Mouse (Mus musculus) heart, embryonic 15.5 days (tissue): ENCODE results near the gene Clip2. TPM values are rescaled to one million over a fixed set of nuclear protein-coding genes. Genes with fewer than 3 reads are reported as not detected.
A peak's percentile ranks its signal among the peaks of the same experiment; 100 is the strongest.

Experiments used
- ATAC-seq: fragments of 200-750 bp; cut with Nextera tagmentation; replicated peaks from 2 replicates; pipeline ENCODE4 v1.8.0; 2017; ENCODE audit warnings: low read depth, moderate TSS enrichment; ENCODE audit not compliant: insufficient number of reproducible peaks, insufficient read depth, low FRiP score
- H3K27ac ChIP-seq: fragments of 300-500 bp; sonication (generic); 2 replicates; pipeline ENCODE4 v1.5.1; 2015; ENCODE audit warnings: mild to moderate bottlenecking, inconsistent platforms
- H3K27me3 ChIP-seq: fragments of 300-500 bp; sonication (generic); 2 replicates; pipeline ENCODE4 v1.6.1; 2015; ENCODE audit warnings: inconsistent platforms
- H3K36me3 ChIP-seq: fragments of 300-500 bp; sonication (generic); 2 replicates; pipeline ENCODE4 v1.6.1; 2015; ENCODE audit warnings: mild to moderate bottlenecking, inconsistent platforms
- H3K4me1 ChIP-seq: fragments of 300-500 bp; sonication (generic); replicated peaks from 2 replicates; pipeline ENCODE4 v1.6.1; 2015; ENCODE audit warnings: inconsistent platforms
- H3K4me2 ChIP-seq: fragments of 300-500 bp; sonication (generic); 2 replicates; pipeline ENCODE4 v1.6.1; 2015; ENCODE audit warnings: inconsistent platforms, mild to moderate bottlenecking, moderate library complexity
- H3K4me3 ChIP-seq: fragments of 300-500 bp; sonication (generic); 2 replicates; pipeline ENCODE4 v1.5.1; 2015; ENCODE audit warnings: mild to moderate bottlenecking, inconsistent platforms
- H3K9ac ChIP-seq: fragments of 300-500 bp; sonication (generic); 2 replicates; pipeline ENCODE4 v1.6.1; 2015; ENCODE audit warnings: mild to moderate bottlenecking, inconsistent platforms
- H3K9me3 ChIP-seq: fragments of 300-500 bp; sonication (generic); replicated peaks from 2 replicates; pipeline ENCODE4 v1.6.1; 2016; ENCODE audit warnings: inconsistent platforms
- WGBS: fragments of 180-500 bp; shearing (Covaris S2); methylation state at CpG from one replicate; pipeline ENCODE4 v1.1.7; 2015; ENCODE audit warnings: mixed read lengths; 5-methylcytosine and 5-hydroxymethylcytosine counted together
- polyA plus RNA-seq: library from polyadenylated mRNA; unstranded; fragments of >200 nt; fragmentation: Nextera tagmentation; extraction: Ambion mirVana; gene quantifications from 2 replicates; pipeline ENCODE4 v1.2.1, GENCODE M21; 2015

Gene Clip2
- polyA plus RNA-seq, 1 experiment from 2014 or later = 1.4 TPM

- Histone ChIP-seq H3K4me3 (no peak overlapping the region), H3K36me3 (no peaks in the 10 kb centered on the region)
- WGBS = 73% methylated on average over 7 of the region's 7 CpGs
Measured at GRCm38 (mm10) chr5:134577534-134577933, 25.3 kb upstream of the Clip2 start.

GRCm38 (mm10) chr5:134576517-134577220 is 24.4 kb upstream of the Clip2 start:
- H3K27me3 ChIP-seq = no peaks in the 10 kb centered on the region
- H3K4me3 ChIP-seq = no peak overlapping the region
- no peak overlapping the region for H3K4me2 ChIP-seq
- no peaks in the 10 kb centered on the region for H3K9me3 ChIP-seq
- peaks cover 9% of the 10 kb centered on the region for H3K4me1 ChIP-seq
- ATAC-seq = no peak
- 74% methylated on average over 14 of the region's 14 CpGs for WGBS
- no peak overlapping the region for H3K27ac ChIP-seq
- no peak overlapping the region for H3K9ac ChIP-seq
- H3K36me3 ChIP-seq = no peaks in the 10 kb centered on the region

More at GRCm38 (mm10) chr5:134577534-134577933, 25.3 kb upstream of the Clip2 start:
- H3K9me3 ChIP-seq = no peaks in the 10 kb centered on the region
- ATAC-seq = no peak
- no peak overlapping the region for H3K4me2 ChIP-seq
- H3K27ac ChIP-seq = no peak overlapping the region
- H3K27me3 ChIP-seq = no peaks in the 10 kb centered on the region
- no peak overlapping the region for H3K9ac ChIP-seq
- peaks cover 4% of the 10 kb centered on the region for H3K4me1 ChIP-seq

GRCm38 (mm10) chr5:134575833-134576232 is 23.6 kb upstream of the Clip2 start:
- no peak for ATAC-seq
- H3K27ac ChIP-seq = no peak overlapping the region
- no peaks in the 10 kb centered on the region for H3K27me3 ChIP-seq
- H3K36me3 ChIP-seq = no peaks in the 10 kb centered on the region
- H3K4me3 ChIP-seq = no peak overlapping the region
- H3K4me1 ChIP-seq = peaks cover 12% of the 10 kb centered on the region
- H3K9ac ChIP-seq = no peak overlapping the region
- WGBS = 91% methylated on average over 5 of the region's 5 CpGs
- no peaks in the 10 kb centered on the region for H3K9me3 ChIP-seq
- no peak overlapping the region for H3K4me2 ChIP-seq

- Histone ChIP-seq H3K27me3 (no peaks in the 10 kb centered on the region), H3K36me3 (no peaks in the 10 kb centered on the region), H3K4me2 (peak overlapping the region; percentile 85), H3K4me1 (peaks cover 17% of the 10 kb centered on the region), H3K4me3 (peak overlapping the region; percentile 62), H3K27ac (peak overlapping the region; percentile 85), H3K9ac (peak overlapping the region; percentile 60), H3K9me3 (no peaks in the 10 kb centered on the region)
- WGBS = 33% methylated on average over 10 of the region's 10 CpGs
- no peak for ATAC-seq
Measured at GRCm38 (mm10) chr5:134572508-134573214, 20.4 kb upstream of the Clip2 start.

GRCm38 (mm10) chr5:134571730-134572507 is 19.7 kb upstream of the Clip2 start:
- no peaks in the 10 kb centered on the region for H3K36me3 ChIP-seq

GRCm38 (mm10) chr5:134568964-134569491 is 16.8 kb upstream of the Clip2 start:
- Histone ChIP-seq H3K4me3 (no peak overlapping the region), H3K4me1 (peaks cover 17% of the 10 kb centered on the region), H3K9me3 (no peaks in the 10 kb centered on the region), H3K9ac (no peak overlapping the region), H3K4me2 (no peak overlapping the region), H3K27me3 (no peaks in the 10 kb centered on the region), H3K27ac (peak overlapping the region; percentile 55), H3K36me3 (no peaks in the 10 kb centered on the region)
- 51% methylated on average over 8 of the region's 8 CpGs for WGBS
- no peak for ATAC-seq

More at GRCm38 (mm10) chr5:134571730-134572507, 19.7 kb upstream of the Clip2 start:
- Histone ChIP-seq H3K4me1 (peaks cover 17% of the 10 kb centered on the region), H3K27me3 (no peaks in the 10 kb centered on the region), H3K4me2 (peak overlapping the region; percentile 85), H3K9ac (peak overlapping the region; percentile 60), H3K27ac (peak overlapping the region; percentile 85), H3K4me3 (peak overlapping the region; percentile 62), H3K9me3 (no peaks in the 10 kb centered on the region)
- peak; percentile 54 for ATAC-seq
- WGBS = 2% methylated on average over 23 of the region's 23 CpGs

GRCm38 (mm10) chr5:134568030-134568429 is 15.8 kb upstream of the Clip2 start:
- H3K4me3 ChIP-seq = no peak overlapping the region

GRCm38 (mm10) chr5:134567445-134567844 is 15.2 kb upstream of the Clip2 start:
- H3K4me2 ChIP-seq = no peak overlapping the region
- no peak overlapping the region for H3K9ac ChIP-seq
- no peak for ATAC-seq
- no peaks in the 10 kb centered on the region for H3K9me3 ChIP-seq
- peaks cover 12% of the 10 kb centered on the region for H3K4me1 ChIP-seq
- H3K4me3 ChIP-seq = no peak overlapping the region
- H3K27ac ChIP-seq = no peak overlapping the region
- no peaks in the 10 kb centered on the region for H3K27me3 ChIP-seq
- 63% methylated on average over 4 of the region's 4 CpGs for WGBS
- H3K36me3 ChIP-seq = no peaks in the 10 kb centered on the region

More at GRCm38 (mm10) chr5:134568030-134568429, 15.8 kb upstream of the Clip2 start:
- Histone ChIP-seq H3K27ac (peak overlapping the region; percentile 55; the same call in 1 of the 2 replicates), H3K27me3 (no peaks in the 10 kb centered on the region), H3K4me1 (peaks cover 17% of the 10 kb centered on the region), H3K4me2 (no peak overlapping the region), H3K9me3 (no peaks in the 10 kb centered on the region), H3K9ac (no peak overlapping the region), H3K36me3 (no peaks in the 10 kb centered on the region)
- ATAC-seq = no peak
- 67% methylated on average over 3 of the region's 3 CpGs for WGBS

GRCm38 (mm10) chr5:134565696-134566095 is 13.5 kb upstream of the Clip2 start:
- Histone ChIP-seq H3K27me3 (no peaks in the 10 kb centered on the region), H3K4me3 (no peak overlapping the region), H3K36me3 (no peaks in the 10 kb centered on the region), H3K4me1 (0 out of 2 replicates have a peak, but pooled peaks cover 5% of the 10 kb centered on the region), H3K9ac (no peak overlapping the region), H3K9me3 (no peaks in the 10 kb centered on the region), H3K4me2 (no peak overlapping the region), H3K27ac (no peak overlapping the region)
- 84% methylated on average over 6 of the region's 6 CpGs for WGBS
- ATAC-seq = no peak

GRCm38 (mm10) chr5:134564272-134564671 is 12.0 kb upstream of the Clip2 start:
- WGBS = 97% methylated on average over 2 of the region's 2 CpGs
- Histone ChIP-seq H3K4me3 (no peak overlapping the region), H3K4me2 (no peak overlapping the region), H3K9ac (no peak overlapping the region), H3K9me3 (no peaks in the 10 kb centered on the region), H3K4me1 (0 out of 2 replicates have a peak, but pooled peaks cover 5% of the 10 kb centered on the region), H3K27me3 (no peaks in the 10 kb centered on the region), H3K27ac (no peak overlapping the region), H3K36me3 (no peaks in the 10 kb centered on the region)
- ATAC-seq = no peak
